Mouse (Mus musculus) cerebellum, adult 2 months (tissue): Measurements from ENCODE around the gene Rapgef5. TPM values are rescaled to one million over a fixed set of nuclear protein-coding genes. Genes with fewer than 3 reads are reported as not detected.
"Not testable (repeated sequence)": the region's sequence is repeated elsewhere in the genome, so short reads cannot be mapped to it uniquely, and the experiment has no call there.

Experiments
- DNase-seq, 2 experiments: peaks; one replicate each; pipeline ENCODE4 v3.0.0; 2021
- H3K27ac ChIP-seq: fragments of 200-500 bp; 2 replicates; pipeline ENCODE4 v1.5.1; 2012; ENCODE audit warnings: low read length, control low read depth, inconsistent platforms; ENCODE audit not compliant: insufficient read depth
- H3K27me3 ChIP-seq: fragments of 200-500 bp; 2 replicates; pipeline ENCODE4 v1.6.1; 2012; ENCODE audit warnings: inconsistent platforms, mild to moderate bottlenecking, low read length, moderate library complexity; ENCODE audit not compliant: control insufficient read depth, insufficient read depth
- H3K4me1 ChIP-seq: fragments of 200-500 bp; 2 replicates; pipeline ENCODE4 v1.6.1; 2011; ENCODE audit warnings: low read length; ENCODE audit not compliant: control insufficient read depth, insufficient read depth
- H3K4me3 ChIP-seq: fragments of 200-500 bp; replicated peaks from 2 replicates; pipeline ENCODE3; 2011; ENCODE audit warnings: mild to moderate bottlenecking, low read depth, low read length, control low read depth; ENCODE audit not compliant: insufficient read depth
- CTCF ChIP-seq: fragments of 200-500 bp; IDR thresholded peaks from 2 replicates; pipeline ENCODE4 v1.5.1; 2011; ENCODE audit warnings: low read depth, mild to moderate bottlenecking, control low read depth, low read length, moderate library complexity, borderline replicate concordance; ENCODE audit not compliant: insufficient read depth
- POLR2A ChIP-seq: fragments of 200-500 bp; IDR thresholded peaks from 2 replicates; pipeline ENCODE4 v1.6.1; 2011; ENCODE audit warnings: low read length, control low read depth, borderline replicate concordance; ENCODE audit not compliant: insufficient read depth
- WGBS: fragments of 180-500 bp; shearing (Covaris S2); methylation state at CpG from one replicate; pipeline ENCODE4 v1.1.7; 2018; 5-methylcytosine and 5-hydroxymethylcytosine counted together
- polyA plus RNA-seq: library from polyadenylated mRNA; depleted of rRNA; stranded (reverse); fragments of >200 nt; gene quantifications from 2 replicates; pipeline ENCODE4 v1.2.3, GENCODE M21; 2012

Rapgef5 gene
- polyA plus RNA-seq, 1 experiment = 26.7 TPM

GRCm38 (mm10) chr12:117776841-117777240, 260.6 kb downstream of the Rapgef5 start:
- TF ChIP-seq POLR2A (no peak), CTCF (no peak)
- 68% methylated on average over 5 of the region's 5 CpGs for WGBS
- Histone ChIP-seq H3K4me3 (no peak overlapping the region), H3K4me1 (no peaks in the 10 kb centered on the region), H3K27ac (no peak overlapping the region), H3K27me3 (no peaks in the 10 kb centered on the region)
- no peak for DNase-seq

GRCm38 (mm10) chr12:117781360-117781759, 265.1 kb downstream of the Rapgef5 start:
- Histone ChIP-seq H3K27ac (no peak overlapping the region), H3K4me1 (no peaks in the 10 kb centered on the region), H3K27me3 (no peaks in the 10 kb centered on the region), H3K4me3 (no peak overlapping the region)
- DNase-seq = no peak
- TF ChIP-seq CTCF = no peak
- TF ChIP-seq POLR2A = no peak
- WGBS = 50% methylated on average over 2 of the region's 2 CpGs

- Histone ChIP-seq H3K27me3 (no peaks in the 10 kb centered on the region), H3K4me1 (no peaks in the 10 kb centered on the region), H3K4me3 (no peak overlapping the region), H3K27ac (no peak overlapping the region)
- TF ChIP-seq POLR2A (no peak), CTCF (no peak)
- WGBS = 26% methylated on average over 1 of the region's 1 CpGs
- no peak for DNase-seq
These were observed 267.1 kb downstream of the Rapgef5 start for GRCm38 (mm10) chr12:117783426-117783825.

- WGBS = 21% methylated on average over 6 of the region's 6 CpGs
- no peak for DNase-seq
- TF ChIP-seq POLR2A (no peak), CTCF (no peak)
- Histone ChIP-seq H3K27me3 (no peaks in the 10 kb centered on the region), H3K4me3 (no peak overlapping the region), H3K27ac (no peak overlapping the region), H3K4me1 (no peaks in the 10 kb centered on the region)
These were observed 270.3 kb downstream of the Rapgef5 start for GRCm38 (mm10) chr12:117786621-117787020.

GRCm38 (mm10) chr12:117788513-117789011, 272.3 kb downstream of the Rapgef5 start:
- DNase-seq = no peak
- Histone ChIP-seq H3K27ac (no peak overlapping the region), H3K27me3 (no peaks in the 10 kb centered on the region), H3K4me3 (no peak overlapping the region), H3K4me1 (no peaks in the 10 kb centered on the region)
- no peak for TF ChIP-seq POLR2A
- TF ChIP-seq CTCF = no peak
- WGBS = 20% methylated on average over 24 of the region's 24 CpGs

- TF ChIP-seq POLR2A = no peak
- no peak for TF ChIP-seq CTCF
- no peaks in the 10 kb centered on the region for H3K4me1 ChIP-seq
- 60% methylated on average over 7 of the region's 7 CpGs for WGBS
- H3K27me3 ChIP-seq = no peaks in the 10 kb centered on the region
- no peak overlapping the region for H3K27ac ChIP-seq
- no peak for DNase-seq
- no peak overlapping the region for H3K4me3 ChIP-seq
These were observed 272.7 kb downstream of the Rapgef5 start for GRCm38 (mm10) chr12:117789017-117789416.

GRCm38 (mm10) chr12:117795303-117795702, 279.0 kb downstream of the Rapgef5 start:
- 19% methylated on average over 4 of the region's 4 CpGs for WGBS

GRCm38 (mm10) chr12:117803989-117804388, 287.7 kb downstream of the Rapgef5 start, which contains the start of gene Cdca7l:
Gene Cdca7l, plus strand, starts transcription at chr12:117804289.
- not testable (repeated sequence) for DNase-seq, H3K4me3 ChIP-seq, H3K27ac ChIP-seq, H3K4me1 ChIP-seq, H3K27me3 ChIP-seq
- 89% methylated on average over 2 of the region's 6 CpGs for WGBS

More at GRCm38 (mm10) chr12:117795303-117795702, 279.0 kb downstream of the Rapgef5 start:
- Histone ChIP-seq H3K4me1 (0 out of 2 replicates have a peak, but pooled peaks cover 2% of the 10 kb centered on the region), H3K27me3 (no peaks in the 10 kb centered on the region), H3K27ac (no peak overlapping the region), H3K4me3 (no peak overlapping the region)
- no peak for DNase-seq
- TF ChIP-seq CTCF = no peak
- no peak for TF ChIP-seq POLR2A
